Mouse (Mus musculus): Measurements from ENCODE around the gene Nck2. TPM values are rescaled to one million over a fixed set of nuclear protein-coding genes. Genes with fewer than 3 reads are reported as not detected.

The Nck2 gene
- polyA plus RNA-seq, 1 experiment from 2014 or later = 28.8 TPM

- Histone ChIP-seq H3K9me3 (ENCODE audit: control insufficient read depth, low read length) (no peaks in the 10 kb centered on the region), H3K4me1 (ENCODE audit: control insufficient read depth in 2 of 2, insufficient read depth in 2 of 2, low read length in 2 of 2) (peaks cover 2 to 6% of the 10 kb centered on the region in 2 experiments; a peak in 1 of 4 replicates), H3K4me3 (ENCODE audit: control insufficient read depth in 1 of 2, insufficient read depth in 1 of 2, low read depth in 1 of 2, low read length in 2 of 2) (no peak overlapping the region), H3K36me3 (ENCODE audit: control insufficient read depth, insufficient read depth, low read length) (no peaks in the 10 kb centered on the region), H3K27ac (replicated peaks in 1 of 2; ENCODE audit: control insufficient read depth in 1 of 2, insufficient read depth in 1 of 2, low read depth in 2 of 2, low read length in 2 of 2) (no peak overlapping the region), H3K4me2 (ENCODE audit: low read length) (no peak overlapping the region), H3K9ac (ENCODE audit: low read length) (no peak overlapping the region), H3K27me3 (ENCODE audit: control insufficient read depth, insufficient read depth, low read length) (no peaks in the 10 kb centered on the region)
- no peak for ATAC-seq (ENCODE audit: insufficient number of reproducible peaks, insufficient read depth, low FRiP score, low read depth)
- WGBS = 86% methylated on average over 3 of the region's 3 CpGs
Measured at GRCm38 (mm10) chr1:43521512-43521911, 77.1 kb downstream of the Nck2 start.

DNA sequence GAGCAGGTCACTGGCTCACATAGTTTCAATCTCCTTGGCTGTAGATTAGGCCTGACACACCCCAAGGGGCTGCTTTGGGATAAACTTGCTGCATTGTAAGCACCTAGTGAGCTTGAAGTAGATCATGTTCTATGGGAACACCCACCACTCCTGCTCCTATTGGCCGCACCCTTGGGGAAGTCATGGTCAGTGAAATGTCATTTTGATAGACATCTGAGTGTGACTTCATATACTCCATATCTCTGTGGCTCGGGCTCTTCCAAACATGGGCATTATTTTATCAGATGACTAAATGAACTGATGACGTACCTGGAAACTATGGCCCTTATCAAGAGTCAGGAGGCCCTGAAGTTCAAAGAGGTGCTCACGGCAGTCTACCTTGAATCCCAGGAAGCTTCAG, 77.6 kb downstream of the Nck2 start:
- no peak overlapping the region for H3K4me3 ChIP-seq (ENCODE audit: control insufficient read depth in 1 of 2, insufficient read depth in 1 of 2, low read depth in 1 of 2, low read length in 2 of 2)
- no peak overlapping the region for H3K4me2 ChIP-seq (ENCODE audit: low read length)
- H3K27ac ChIP-seq (replicated peaks in 1 of 2; ENCODE audit: control insufficient read depth in 1 of 2, insufficient read depth in 1 of 2, low read depth in 2 of 2, low read length in 2 of 2) = no peak overlapping the region
- no peak for ATAC-seq (ENCODE audit: insufficient number of reproducible peaks, insufficient read depth, low FRiP score, low read depth)
- no peaks in the 10 kb centered on the region for H3K9me3 ChIP-seq (ENCODE audit: control insufficient read depth, low read length)
- H3K36me3 ChIP-seq (ENCODE audit: control insufficient read depth, insufficient read depth, low read length) = no peaks in the 10 kb centered on the region
- 71% methylated on average over 4 of the region's 4 CpGs for WGBS
- peaks cover 2 to 6% of the 10 kb centered on the region in 2 experiments; a peak in 1 of 4 replicates for H3K4me1 ChIP-seq (ENCODE audit: control insufficient read depth in 2 of 2, insufficient read depth in 2 of 2, low read length in 2 of 2)
- H3K27me3 ChIP-seq (ENCODE audit: control insufficient read depth, insufficient read depth, low read length) = no peaks in the 10 kb centered on the region
- no peak overlapping the region for H3K9ac ChIP-seq (ENCODE audit: low read length)

DNA sequence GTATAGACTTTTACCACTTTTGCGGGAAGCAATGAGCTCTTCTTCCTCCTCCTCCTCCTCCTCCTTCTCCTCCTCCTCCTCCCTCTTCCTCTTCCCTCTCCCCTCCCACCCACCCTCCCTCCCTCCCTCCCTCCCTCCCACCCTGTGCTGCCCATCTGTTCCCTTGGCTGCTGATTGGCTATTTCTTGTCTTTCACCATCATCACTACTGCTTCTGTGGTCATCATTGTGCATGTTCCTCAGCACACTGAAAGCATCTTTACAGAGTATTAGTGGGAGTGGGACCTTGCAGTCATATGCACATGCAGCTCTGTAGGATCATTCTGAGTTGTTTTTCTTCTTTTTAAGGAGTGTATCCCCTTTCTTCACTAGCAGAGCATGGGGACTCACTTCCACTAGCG, 78.6 kb downstream of the Nck2 start:
- H3K4me1 ChIP-seq (ENCODE audit: control insufficient read depth in 2 of 2, insufficient read depth in 2 of 2, low read length in 2 of 2) = peaks cover 2 to 6% of the 10 kb centered on the region in 2 experiments; a peak in 1 of 4 replicates
- no peaks in the 10 kb centered on the region for H3K27me3 ChIP-seq (ENCODE audit: control insufficient read depth, insufficient read depth, low read length)
- no peak overlapping the region for H3K27ac ChIP-seq (replicated peaks in 1 of 2; ENCODE audit: control insufficient read depth in 1 of 2, insufficient read depth in 1 of 2, low read depth in 2 of 2, low read length in 2 of 2)
- whole genome bisulfite sequencing = 90% methylated on average over 2 of the region's 2 CpGs
- ATAC-seq (ENCODE audit: insufficient number of reproducible peaks, insufficient read depth, low FRiP score, low read depth) = no peak
- no peak overlapping the region for H3K4me3 ChIP-seq (ENCODE audit: control insufficient read depth in 1 of 2, insufficient read depth in 1 of 2, low read depth in 1 of 2, low read length in 2 of 2)
- H3K9me3 ChIP-seq (ENCODE audit: control insufficient read depth, low read length) = no peaks in the 10 kb centered on the region
- no peaks in the 10 kb centered on the region for H3K36me3 ChIP-seq (ENCODE audit: control insufficient read depth, insufficient read depth, low read length)
- H3K9ac ChIP-seq (ENCODE audit: low read length) = no peak overlapping the region
- no peak overlapping the region for H3K4me2 ChIP-seq (ENCODE audit: low read length)

DNA sequence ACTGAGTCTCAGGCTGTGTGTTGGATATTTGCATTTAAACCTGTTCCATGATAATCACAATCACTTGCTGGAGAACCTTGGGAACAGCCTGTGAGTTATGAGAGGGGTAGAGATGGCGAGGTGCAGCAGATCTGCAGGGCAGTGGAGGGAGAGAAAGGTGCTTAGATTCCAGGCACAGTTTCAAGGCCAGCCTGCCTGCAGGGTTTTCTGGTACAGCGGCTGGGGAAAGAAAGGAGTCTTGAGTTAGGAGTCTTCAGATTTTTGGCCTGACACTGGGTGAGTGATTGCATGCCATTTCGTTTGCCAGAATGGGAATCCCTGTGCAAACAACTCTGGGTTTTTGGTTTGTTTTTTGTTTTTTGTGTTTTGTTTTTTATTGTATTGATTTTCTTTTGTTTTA, 80.0 kb downstream of the Nck2 start:
- no peak overlapping the region for H3K4me2 ChIP-seq (ENCODE audit: low read length)
- no peak overlapping the region for H3K27ac ChIP-seq (replicated peaks in 1 of 2; ENCODE audit: control insufficient read depth in 1 of 2, insufficient read depth in 1 of 2, low read depth in 2 of 2, low read length in 2 of 2)
- no peak for ATAC-seq (ENCODE audit: insufficient number of reproducible peaks, insufficient read depth, low FRiP score, low read depth)
- 76% methylated on average over 3 of the region's 3 CpGs for WGBS
- peaks cover 2 to 6% of the 10 kb centered on the region in 2 experiments; a peak in 1 of 4 replicates for H3K4me1 ChIP-seq (ENCODE audit: control insufficient read depth in 2 of 2, insufficient read depth in 2 of 2, low read length in 2 of 2)
- H3K4me3 ChIP-seq (ENCODE audit: control insufficient read depth in 1 of 2, insufficient read depth in 1 of 2, low read depth in 1 of 2, low read length in 2 of 2) = no peak overlapping the region
- H3K36me3 ChIP-seq (ENCODE audit: control insufficient read depth, insufficient read depth, low read length) = no peaks in the 10 kb centered on the region
- no peaks in the 10 kb centered on the region for H3K9me3 ChIP-seq (ENCODE audit: control insufficient read depth, low read length)
- H3K9ac ChIP-seq (ENCODE audit: low read length) = no peak overlapping the region
- no peaks in the 10 kb centered on the region for H3K27me3 ChIP-seq (ENCODE audit: control insufficient read depth, insufficient read depth, low read length)

GRCm38 (mm10) chr1:43528275-43528674, 83.9 kb downstream of the Nck2 start:
- Histone ChIP-seq H3K4me3 (ENCODE audit: control insufficient read depth in 1 of 2, insufficient read depth in 1 of 2, low read depth in 1 of 2, low read length in 2 of 2) (no peak overlapping the region), H3K27me3 (ENCODE audit: control insufficient read depth, insufficient read depth, low read length) (no peaks in the 10 kb centered on the region), H3K9ac (ENCODE audit: low read length) (no peak overlapping the region), H3K27ac (replicated peaks in 1 of 2; ENCODE audit: control insufficient read depth in 1 of 2, insufficient read depth in 1 of 2, low read depth in 2 of 2, low read length in 2 of 2) (no peak overlapping the region), H3K36me3 (ENCODE audit: control insufficient read depth, insufficient read depth, low read length) (no peaks in the 10 kb centered on the region), H3K4me1 (ENCODE audit: control insufficient read depth in 2 of 2, insufficient read depth in 2 of 2, low read length in 2 of 2) (peaks cover 11 to 23% of the 10 kb centered on the region in 2 experiments), H3K9me3 (ENCODE audit: control insufficient read depth, low read length) (no peaks in the 10 kb centered on the region), H3K4me2 (ENCODE audit: low read length) (no peak overlapping the region)
- ATAC-seq (ENCODE audit: insufficient number of reproducible peaks, insufficient read depth, low FRiP score, low read depth) = no peak
- 94% methylated on average over 2 of the region's 2 CpGs for WGBS

DNA sequence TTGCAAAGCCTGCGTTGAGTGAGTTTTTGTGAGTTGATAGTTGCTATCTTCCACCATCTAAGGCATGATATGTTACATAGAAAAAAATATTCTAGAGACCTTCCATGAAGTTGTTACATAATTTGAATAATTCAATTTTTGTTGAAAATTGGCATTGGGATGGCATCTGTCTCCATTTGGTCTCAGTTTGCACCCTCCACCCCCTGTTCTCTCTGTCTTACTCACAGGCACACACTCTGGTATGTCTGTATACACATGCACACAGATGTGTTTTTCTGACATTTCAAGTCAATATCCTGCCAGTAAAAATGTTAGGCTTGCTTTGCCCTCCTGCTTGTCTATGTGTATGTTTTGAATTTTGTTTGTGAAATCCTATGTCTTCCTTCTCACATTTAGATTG, 84.7 kb downstream of the Nck2 start:
- H3K36me3 ChIP-seq (ENCODE audit: control insufficient read depth, insufficient read depth, low read length) = no peaks in the 10 kb centered on the region
- no peak overlapping the region for H3K27ac ChIP-seq (replicated peaks in 1 of 2; ENCODE audit: control insufficient read depth in 1 of 2, insufficient read depth in 1 of 2, low read depth in 2 of 2, low read length in 2 of 2)
- no peak overlapping the region for H3K9ac ChIP-seq (ENCODE audit: low read length)
- no peaks in the 10 kb centered on the region for H3K27me3 ChIP-seq (ENCODE audit: control insufficient read depth, insufficient read depth, low read length)
- H3K4me2 ChIP-seq (ENCODE audit: low read length) = no peak overlapping the region
- peaks cover 18 to 31% of the 10 kb centered on the region in 2 experiments for H3K4me1 ChIP-seq (ENCODE audit: control insufficient read depth in 2 of 2, insufficient read depth in 2 of 2, low read length in 2 of 2)
- no peaks in the 10 kb centered on the region for H3K9me3 ChIP-seq (ENCODE audit: control insufficient read depth, low read length)
- ATAC-seq (ENCODE audit: insufficient number of reproducible peaks, insufficient read depth, low FRiP score, low read depth) = no peak
- WGBS = 83% methylated on average over 1 of the region's 1 CpGs
- H3K4me3 ChIP-seq (ENCODE audit: control insufficient read depth in 1 of 2, insufficient read depth in 1 of 2, low read depth in 1 of 2, low read length in 2 of 2) = no peak overlapping the region

- no peaks in the 10 kb centered on the region for H3K9me3 ChIP-seq (ENCODE audit: control insufficient read depth, low read length)
- no peak overlapping the region for H3K4me3 ChIP-seq (ENCODE audit: control insufficient read depth in 1 of 2, insufficient read depth in 1 of 2, low read depth in 1 of 2, low read length in 2 of 2)
- no peaks in the 10 kb centered on the region; the same call in 1 of the 2 replicates for H3K36me3 ChIP-seq (ENCODE audit: control insufficient read depth, insufficient read depth, low read length)
- no peak overlapping the region for H3K9ac ChIP-seq (ENCODE audit: low read length)
- no peak overlapping the region for H3K4me2 ChIP-seq (ENCODE audit: low read length)
- no peaks in the 10 kb centered on the region for H3K27me3 ChIP-seq (ENCODE audit: control insufficient read depth, insufficient read depth, low read length)
- 72% methylated on average over 7 of the region's 7 CpGs for WGBS
- no peak overlapping the region for H3K27ac ChIP-seq (replicated peaks in 1 of 2; ENCODE audit: control insufficient read depth in 1 of 2, insufficient read depth in 1 of 2, low read depth in 2 of 2, low read length in 2 of 2)
- H3K4me1 ChIP-seq (ENCODE audit: control insufficient read depth in 2 of 2, insufficient read depth in 2 of 2, low read length in 2 of 2) = peaks cover 19 to 44% of the 10 kb centered on the region in 2 experiments
- ATAC-seq (ENCODE audit: insufficient number of reproducible peaks, insufficient read depth, low FRiP score, low read depth) = no peak
Measured at GRCm38 (mm10) chr1:43530295-43531020, 86.1 kb downstream of the Nck2 start.

DNA sequence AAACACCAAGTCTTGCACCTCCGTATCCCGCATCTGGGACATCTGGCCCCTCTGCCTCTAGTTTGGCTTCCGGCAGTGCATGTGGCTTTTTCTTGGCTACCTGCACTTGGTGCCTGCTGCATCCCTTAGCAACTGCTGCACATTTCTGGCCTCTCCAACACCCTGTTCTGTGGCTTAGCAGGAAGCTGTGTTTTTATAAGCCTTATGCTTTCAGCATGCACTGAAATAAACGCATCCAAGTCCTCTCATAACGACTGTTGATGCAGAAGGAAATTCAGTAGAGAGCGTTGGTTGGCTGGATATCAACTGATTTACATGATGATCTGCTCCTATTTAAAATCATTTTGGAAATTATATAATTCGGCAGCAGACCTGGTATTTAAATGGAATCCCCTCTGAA, 86.9 kb downstream of the Nck2 start:
- Histone ChIP-seq H3K4me2 (ENCODE audit: low read length) (no peak overlapping the region), H3K27ac (replicated peaks in 1 of 2; ENCODE audit: control insufficient read depth in 1 of 2, insufficient read depth in 1 of 2, low read depth in 2 of 2, low read length in 2 of 2) (no peak overlapping the region), H3K36me3 (ENCODE audit: control insufficient read depth, insufficient read depth, low read length) (no peaks in the 10 kb centered on the region; the same call in 1 of the 2 replicates), H3K4me3 (ENCODE audit: control insufficient read depth in 1 of 2, insufficient read depth in 1 of 2, low read depth in 1 of 2, low read length in 2 of 2) (no peak overlapping the region), H3K27me3 (ENCODE audit: control insufficient read depth, insufficient read depth, low read length) (no peaks in the 10 kb centered on the region), H3K9me3 (ENCODE audit: control insufficient read depth, low read length) (no peaks in the 10 kb centered on the region), H3K4me1 (ENCODE audit: control insufficient read depth in 2 of 2, insufficient read depth in 2 of 2, low read length in 2 of 2) (peaks cover 23 to 52% of the 10 kb centered on the region in 2 experiments), H3K9ac (ENCODE audit: low read length) (no peak overlapping the region)
- ATAC-seq (ENCODE audit: insufficient number of reproducible peaks, insufficient read depth, low FRiP score, low read depth) = no peak
- WGBS = 76% methylated on average over 7 of the region's 7 CpGs
